Mouse (Mus musculus) left cerebral cortex, adult 11 months (tissue): ENCODE data around the gene Leng9.
A peak's percentile ranks its signal among the peaks of the same experiment; 100 is the strongest.

Experiments used
- DNase-seq: peaks from one replicate; pipeline ENCODE4 v3.0.0; 2022; ENCODE audit warnings: low spot score

Gene Leng9

GRCm38 (mm10) chr7:4124315-4124759 is 25.8 kb downstream of the Leng9 start:
- peak; percentile 86 for DNase-seq

DNA sequence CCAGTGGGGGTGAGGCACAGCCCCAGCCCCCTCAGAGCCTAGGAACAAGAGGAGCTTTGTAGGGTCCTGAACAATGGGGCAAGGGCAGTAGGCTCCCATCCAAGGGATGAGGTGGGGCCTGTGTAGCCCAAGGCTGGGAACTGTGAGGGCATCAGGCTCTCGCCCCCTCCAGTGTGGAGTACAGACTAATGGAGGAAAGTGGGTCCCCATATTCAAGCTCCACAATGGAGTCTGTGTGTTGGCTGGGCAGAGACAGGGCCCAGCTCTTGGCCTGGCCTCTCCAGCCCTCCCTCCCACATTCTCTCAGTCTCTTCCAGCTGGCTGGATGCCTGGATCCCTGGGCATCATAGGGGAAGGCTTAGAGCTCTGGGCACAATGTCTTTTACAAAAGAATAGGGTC is 26.4 kb downstream of the Leng9 start:
- peak; percentile 83 for DNase-seq

- no peak for DNase-seq
These were observed 27.4 kb downstream of the Leng9 start for GRCm38 (mm10) chr7:4122783-4123182.

GRCm38 (mm10) chr7:4122076-4122768 is 28.0 kb downstream of the Leng9 start:
- no peak for DNase-seq

- DNase-seq = no peak
These were observed 29.9 kb downstream of the Leng9 start for GRCm38 (mm10) chr7:4119976-4120921.

DNA sequence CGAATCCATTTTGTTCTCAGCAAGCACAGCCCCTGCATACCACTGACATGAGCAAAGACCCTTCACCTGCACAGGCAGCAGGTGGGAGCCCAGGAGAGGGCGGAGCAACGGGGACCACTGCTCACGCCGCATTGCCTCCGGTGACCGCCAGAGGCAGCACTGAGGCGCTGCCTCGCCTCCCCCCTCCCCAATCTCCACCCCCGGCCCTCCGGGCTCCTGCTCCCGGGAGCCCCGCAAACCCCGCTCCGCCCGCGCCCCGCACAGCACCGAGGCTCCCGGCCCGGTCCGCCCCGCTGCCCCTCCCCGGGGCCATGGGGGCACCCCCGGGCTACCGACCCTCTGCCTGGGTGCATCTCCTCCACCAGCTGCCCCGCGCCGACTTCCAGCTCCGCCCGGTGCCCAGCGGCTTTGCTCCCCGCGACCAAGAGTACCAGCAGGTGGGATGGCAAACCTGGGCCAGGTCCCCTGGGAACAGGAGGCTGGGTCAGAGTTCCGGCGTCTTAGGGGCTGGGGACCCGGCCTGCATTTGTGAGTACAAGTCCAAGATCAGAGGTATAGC is 30.8 kb downstream of the Leng9 start, which contains the start of gene Ttyh1:
Gene Ttyh1, plus strand, starts transcription at position 65 of the 559 bp plus-strand sequence.
- no peak for DNase-seq

- DNase-seq = no peak
These were observed 32.9 kb downstream of the Leng9 start for GRCm38 (mm10) chr7:4117050-4117814.

DNA sequence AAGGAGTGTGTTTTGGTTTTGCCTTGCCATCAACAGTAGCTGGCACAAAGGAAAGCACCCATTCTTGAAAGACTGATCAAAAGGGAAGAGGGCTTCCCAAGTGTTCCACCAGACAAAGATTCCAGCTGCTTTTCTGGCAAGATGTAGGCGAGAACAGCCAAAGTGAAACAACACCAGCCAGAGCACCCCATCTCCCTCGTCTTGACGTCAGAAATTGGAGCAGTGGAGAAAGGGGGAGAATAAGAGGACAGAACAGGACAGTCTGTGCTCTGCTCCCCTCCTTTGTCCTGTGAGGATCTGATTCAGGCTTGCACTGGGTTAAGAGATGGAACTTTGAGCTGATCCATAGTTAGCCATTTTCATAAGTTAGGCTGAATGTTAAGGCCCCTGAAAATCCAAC is 38.4 kb downstream of the Leng9 start:
- DNase-seq = no peak

DNA sequence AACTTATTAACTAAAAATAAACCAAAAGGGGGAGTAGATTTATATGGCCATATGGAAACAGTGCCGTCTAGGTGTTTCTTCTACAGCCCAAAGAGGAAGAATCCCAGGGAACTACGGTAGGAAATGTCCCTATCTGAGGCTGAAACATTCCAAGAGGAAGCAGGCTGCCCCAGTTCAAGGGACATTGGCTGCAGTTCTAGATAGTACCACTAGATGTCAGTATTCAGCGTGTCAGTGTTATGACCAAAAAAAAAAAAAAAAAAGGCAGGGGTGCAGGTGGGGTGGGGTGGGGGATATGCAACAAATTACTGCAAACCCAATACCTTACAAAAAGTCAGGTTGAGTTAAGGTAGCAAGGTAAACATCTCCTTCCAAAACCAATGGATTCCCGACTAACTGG is 46.8 kb downstream of the Leng9 start:
- no peak for DNase-seq

DNA sequence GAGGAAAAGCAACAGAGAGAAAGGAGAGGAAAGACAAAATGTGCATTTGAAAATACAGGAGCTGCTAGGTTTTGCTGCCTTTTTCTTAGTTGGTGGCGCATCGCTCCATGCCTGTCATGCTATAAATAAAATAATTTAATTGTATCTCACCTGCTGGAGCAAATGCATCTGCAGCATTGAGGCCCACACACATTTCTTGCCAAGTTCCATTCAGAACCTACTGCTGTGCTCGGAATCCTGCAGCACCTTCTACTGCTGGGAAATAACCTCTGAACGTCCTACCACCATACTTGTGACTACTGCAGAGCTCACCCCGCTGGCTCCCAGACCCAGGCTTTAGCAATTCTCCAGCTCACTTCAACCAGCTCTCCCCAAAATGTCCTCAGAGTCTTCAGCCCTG is 49.0 kb downstream of the Leng9 start:
- DNase-seq = no peak

DNA sequence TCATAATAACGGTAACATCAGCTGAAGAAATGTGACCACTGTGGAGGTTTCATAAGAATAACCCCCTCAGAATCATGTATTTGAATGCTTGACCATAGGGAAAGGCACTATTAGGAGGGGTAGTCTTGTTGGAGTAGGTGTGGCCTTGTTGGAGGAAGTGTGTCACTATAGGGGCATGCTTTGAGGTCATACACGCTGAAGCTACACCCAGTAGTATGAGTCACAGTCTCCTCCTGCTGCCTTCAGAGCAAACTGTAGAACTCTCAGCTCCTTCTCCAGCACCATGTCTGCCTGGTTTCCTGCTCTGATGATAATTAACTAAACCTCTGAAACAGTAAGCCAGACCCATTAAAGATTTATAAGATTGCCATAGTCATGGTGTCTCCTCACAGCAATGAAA is 51.3 kb downstream of the Leng9 start:
- DNase-seq = no peak

- DNase-seq = no peak
These were observed 51.9 kb downstream of the Leng9 start for GRCm38 (mm10) chr7:4098301-4098700.
